Mouse (Mus musculus) NIH3T3 (cell line): ENCODE data around the gene Hist1h2bj.
"Not testable (repeated sequence)": the region's sequence is repeated elsewhere in the genome, so short reads cannot be mapped to it uniquely, and the experiment has no call there.

Source experiments
- DNase-seq: peaks from one replicate; pipeline ENCODE4 v3.0.0-alpha.2; 2012; ENCODE audit warnings: low read depth

Gene Hist1h2bj

GRCm38 (mm10) chr13:22040464-22041141, 2.4 kb upstream of the Hist1h2bj start:
- DNase-seq, result peak; percentile 44

GRCm38 (mm10) chr13:22041142-22041536, 1.9 kb upstream of the Hist1h2bj start, which contains the start of gene Hist1h4i:
Gene Hist1h4i (minus strand): TSS chr13:22041362.
- DNase-seq, result peak; percentile 96

- DNase-seq, result peak; percentile 21
Observed at GRCm38 (mm10) chr13:22041651-22042567, 1.1 kb upstream of the Hist1h2bj start.

GRCm38 (mm10) chr13:22043503-22044431, 753 bp downstream of the Hist1h2bj start:
- peak; percentile 81 for DNase-seq

- DNase-seq, result no peak
Observed at GRCm38 (mm10) chr13:22044432-22045155, 1.6 kb downstream of the Hist1h2bj start.

- no peak for DNase-seq
Observed at GRCm38 (mm10) chr13:22045311-22045710, 2.3 kb downstream of the Hist1h2bj start.

GRCm38 (mm10) chr13:22049041-22049440, 6.0 kb downstream of the Hist1h2bj start:
- no peak for DNase-seq

GRCm38 (mm10) chr13:22049737-22050440, 6.9 kb downstream of the Hist1h2bj start:
- DNase-seq, result peak; percentile 47

- peak; percentile 89 for DNase-seq
Observed at GRCm38 (mm10) chr13:22050591-22051522, 7.8 kb downstream of the Hist1h2bj start.

- DNase-seq, result no peak
Observed at GRCm38 (mm10) chr13:22051523-22051859, 8.5 kb downstream of the Hist1h2bj start.

- no peak for DNase-seq
Observed at GRCm38 (mm10) chr13:22053754-22054153, 10.7 kb downstream of the Hist1h2bj start.

- DNase-seq, result no peak
Observed at GRCm38 (mm10) chr13:22061422-22061821, 18.4 kb downstream of the Hist1h2bj start.

- no peak for DNase-seq
Observed at GRCm38 (mm10) chr13:22063468-22063867, 20.5 kb downstream of the Hist1h2bj start.

GRCm38 (mm10) chr13:22084140-22084539, 41.1 kb downstream of the Hist1h2bj start, which contains the start of gene Vmn1r188:
Gene Vmn1r188 (plus strand): TSS chr13:22084440.
- DNase-seq, result not testable (repeated sequence)
